Mouse (Mus musculus) heart, postnatal 36 days (tissue): Measurements from ENCODE around the gene Slc36a1. TPM values are rescaled to one million over a fixed set of nuclear protein-coding genes. Genes with fewer than 3 reads are reported as not detected.

Experiments
- DNase-seq, 2 experiments: peaks; one replicate each; pipeline ENCODE4 v3.0.0; 2021 to 2022
- intact Hi-C: fragments of 180-260 bp; cut with DNase I; formaldehyde crosslinking; loops from one replicate; pipeline ENCODE4 v1.15.1; 2025
- total RNA-seq, 2 experiments: library from RNA; stranded (reverse); gene quantifications; 2 replicates each; pipeline ENCODE4 v1.2.3; 2021

The Slc36a1 gene
- total RNA-seq, 2 experiments from 2014 or later = 9.4 to 10.5 TPM

DNA sequence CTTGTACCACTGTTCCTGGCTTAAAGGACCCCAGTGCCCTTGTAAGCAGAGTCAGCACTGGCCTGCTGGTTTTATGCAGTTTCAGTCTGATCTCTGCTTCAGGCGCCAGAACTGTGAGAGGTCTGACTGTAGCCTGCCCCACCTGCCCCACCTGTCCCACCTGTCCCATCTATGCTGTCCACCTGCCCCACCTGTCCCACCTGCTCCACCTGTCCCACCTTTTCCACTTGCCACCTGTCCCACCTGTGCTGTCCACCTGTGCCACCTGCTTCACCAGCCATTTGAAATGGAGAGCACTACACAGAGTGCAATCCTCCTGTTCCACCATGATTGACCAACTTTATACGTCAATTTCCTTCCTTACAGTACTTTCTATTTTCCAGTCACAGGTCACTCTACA, 60.2 kb downstream of the Slc36a1 start:
- intact Hi-C loops = no loop called here
- DNase-seq = no peak

DNA sequence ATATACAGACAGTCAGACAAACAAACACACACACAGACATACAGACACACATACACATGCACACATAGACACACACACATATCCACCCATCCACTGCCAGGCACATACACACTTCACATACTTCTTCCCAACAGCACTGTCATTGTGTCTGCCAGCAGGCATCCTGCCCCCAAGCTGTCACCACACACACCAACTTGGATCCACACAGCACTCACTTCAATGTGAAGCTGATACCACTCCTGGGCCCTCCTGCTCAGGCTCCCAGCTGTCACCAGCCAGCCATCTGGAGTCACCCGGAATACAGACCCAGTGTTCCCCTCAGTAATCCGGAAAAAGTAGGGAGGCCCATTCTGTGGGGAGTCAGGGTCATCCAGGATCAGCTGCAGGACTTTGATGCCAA, 61.5 kb downstream of the Slc36a1 start:
- intact Hi-C loops = no loop called here
- DNase-seq = no peak

GRCm38 (mm10) chr11:55268580-55268979, 64.4 kb downstream of the Slc36a1 start:
- no peak for DNase-seq
- intact Hi-C loops = no loop called here

DNA sequence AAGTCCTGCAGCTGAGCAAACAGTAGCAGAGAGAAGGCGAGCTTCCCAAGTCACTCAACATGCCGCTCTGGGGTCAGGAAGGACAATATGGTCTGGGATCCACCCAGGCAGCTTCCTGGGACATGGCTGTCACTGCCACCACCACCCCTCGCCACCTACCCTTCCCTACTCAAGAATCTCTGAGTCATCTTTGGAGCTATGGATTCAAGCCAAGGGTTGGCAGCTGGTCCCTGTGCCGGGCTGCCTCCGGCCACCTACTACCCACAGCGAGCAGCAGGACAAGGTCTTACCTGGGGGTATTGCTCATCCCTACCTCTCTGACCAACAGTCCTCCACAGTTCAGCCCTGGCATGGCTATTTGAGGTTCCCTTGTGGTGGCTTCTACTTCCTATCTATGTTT, 70.6 kb downstream of the Slc36a1 start:
- intact Hi-C loops = no loop called here
- no peak for DNase-seq

Other genes starting within 250 kb of the Slc36a1 start
- gene Tnip1, start 241.4 kb upstream of the Slc36a1 start, total RNA-seq = 10 to 100 TPM; 29.2 to 29.4 TPM
- gene Anxa6, start 170.9 kb upstream of the Slc36a1 start, total RNA-seq = 100 to 1,000 TPM; 234 to 241 TPM
- gene Ccdc69, start 126.2 kb upstream of the Slc36a1 start, total RNA-seq = 1 to 10 TPM; 7.6 to 8.0 TPM
- gene Gm2a, start 106.2 kb upstream of the Slc36a1 start, total RNA-seq = 10 to 100 TPM; 10.8 to 11.8 TPM
- gene Slc36a3, start 52.6 kb upstream of the Slc36a1 start, total RNA-seq = not detected
- gene Slc36a2, start 19.3 kb upstream of the Slc36a1 start, total RNA-seq = 10 to 100 TPM; 14.3 to 14.8 TPM
- gene Fat2, start 132.2 kb downstream of the Slc36a1 start, total RNA-seq = under 1 TPM; 0.03 TPM
- gene Sparc, start 218.8 kb downstream of the Slc36a1 start, total RNA-seq = 100 to 1,000 TPM; 645 to 801 TPM